Mouse (Mus musculus): ENCODE results near the gene Rab8b. TPM values are rescaled to one million over a fixed set of nuclear protein-coding genes. Genes with fewer than 3 reads are reported as not detected.
"Not testable (repeated sequence)": the region's sequence is repeated elsewhere in the genome, so short reads cannot be mapped to it uniquely, and the experiment has no call there.

Gene Rab8b
- total RNA-seq, 2 experiments from 2014 or later: 17.8 to 18.5 TPM

- no peak for DNase-seq
These were observed 32.7 kb downstream of the Rab8b start for GRCm38 (mm10) chr9:66886818-66887217.

DNA sequence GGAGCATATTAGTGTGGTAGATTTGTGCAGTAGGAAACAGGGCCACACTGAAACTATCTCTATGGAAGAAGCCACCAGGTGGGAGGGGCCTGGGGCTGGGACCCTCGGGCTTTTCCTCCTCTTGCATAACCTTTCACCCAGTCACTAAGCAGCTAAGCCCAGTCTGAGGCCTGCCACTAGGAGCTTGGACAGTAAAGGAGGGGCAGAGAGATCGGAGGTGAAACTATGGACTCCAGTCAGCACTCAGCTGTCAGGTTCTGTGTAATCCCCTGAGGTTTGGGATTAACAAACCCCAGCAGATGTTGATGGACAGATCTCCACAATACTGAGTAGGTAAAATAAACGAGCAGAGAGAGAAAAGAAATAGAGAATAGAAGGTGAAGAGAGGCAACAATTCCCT, 33.1 kb downstream of the Rab8b start:
- DNase-seq: no peak

- DNase-seq: no peak
These were observed 34.9 kb downstream of the Rab8b start for GRCm38 (mm10) chr9:66884609-66885008.

DNA sequence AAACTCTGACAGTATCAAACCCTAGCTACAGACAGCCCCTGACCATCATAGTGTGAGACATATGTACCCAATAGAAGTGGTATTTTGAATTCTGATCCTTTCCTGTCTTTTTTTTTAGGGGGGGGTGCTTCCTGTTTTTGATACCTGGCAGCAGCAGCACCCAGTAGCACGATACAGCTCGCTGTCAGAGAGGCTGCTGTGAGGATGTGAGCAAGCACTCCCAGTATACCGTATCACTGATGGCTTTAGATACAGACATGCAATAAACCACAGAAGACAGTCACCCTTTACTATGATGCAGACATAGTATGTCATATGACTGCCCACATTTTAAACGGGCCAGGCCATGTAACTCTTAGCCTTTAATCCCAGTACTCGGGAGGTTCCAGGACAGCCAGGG, 36.0 kb downstream of the Rab8b start:
- DNase-seq: no peak

DNA sequence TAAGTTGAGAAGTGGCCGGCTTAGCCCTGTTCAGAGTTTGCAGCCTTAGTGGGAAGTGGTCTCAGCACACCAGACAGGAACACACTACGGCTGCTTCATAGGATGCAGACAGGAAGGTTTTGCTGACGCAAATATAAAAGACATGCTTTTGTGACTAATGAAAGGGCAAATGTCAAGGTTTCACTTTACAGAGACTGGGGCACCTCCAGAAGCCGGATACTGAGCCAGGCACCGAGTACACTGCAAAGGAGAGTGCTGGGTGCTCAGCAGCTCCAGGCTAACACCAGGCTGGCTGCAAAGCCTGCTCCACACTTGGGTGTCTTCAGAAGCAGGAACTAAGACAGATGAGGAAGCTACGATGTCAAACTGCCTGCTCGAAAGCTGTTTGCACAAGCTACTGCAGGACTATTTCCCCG, 37.1 kb downstream of the Rab8b start:
- no peak for DNase-seq

GRCm38 (mm10) chr9:66881858-66882257, 37.6 kb downstream of the Rab8b start:
- DNase-seq: no peak

DNA sequence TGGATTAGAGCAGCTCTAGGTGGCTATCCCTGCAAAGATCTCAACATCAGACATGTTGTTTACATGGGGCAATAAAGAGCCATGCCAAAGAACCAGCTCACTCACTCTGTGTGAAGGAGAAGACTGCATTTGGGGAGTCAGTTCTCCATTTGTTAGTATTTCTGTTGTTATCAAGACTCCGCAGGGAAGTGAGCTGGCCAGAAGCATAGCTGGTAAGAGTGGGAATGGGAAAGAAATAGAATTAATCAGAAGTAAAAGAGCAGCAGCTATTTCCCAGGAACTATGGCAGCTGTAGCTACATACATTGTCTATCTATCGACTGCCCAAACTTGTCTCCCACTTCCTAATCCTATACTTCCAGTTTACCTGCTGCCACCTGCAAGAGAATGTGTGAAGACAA, 38.7 kb downstream of the Rab8b start:
- DNase-seq: no peak

- no peak for DNase-seq
These were observed 40.0 kb downstream of the Rab8b start for GRCm38 (mm10) chr9:66879486-66879885.

DNA sequence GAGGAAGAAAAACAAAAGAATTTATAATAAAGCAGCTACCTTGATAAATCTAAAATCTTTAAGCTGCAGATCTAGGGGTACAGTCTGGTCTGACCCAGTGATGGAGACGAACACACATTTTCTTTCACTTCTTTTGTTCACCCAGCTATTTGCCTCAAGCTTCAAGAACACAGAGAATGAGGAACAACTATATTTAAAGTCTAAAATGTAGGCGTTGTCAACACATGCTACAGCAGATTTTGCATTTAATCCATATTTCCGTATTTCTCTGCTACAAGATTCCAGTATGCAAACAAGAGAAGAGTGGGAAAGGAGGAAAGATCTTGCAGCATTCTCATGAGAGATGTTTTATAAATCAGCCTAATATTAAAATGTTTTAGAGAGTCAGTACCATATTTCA, 40.6 kb downstream of the Rab8b start:
- DNase-seq: no peak

- peak; percentile 52 for DNase-seq
These were observed 42.9 kb downstream of the Rab8b start for GRCm38 (mm10) chr9:66876577-66876976.

DNA sequence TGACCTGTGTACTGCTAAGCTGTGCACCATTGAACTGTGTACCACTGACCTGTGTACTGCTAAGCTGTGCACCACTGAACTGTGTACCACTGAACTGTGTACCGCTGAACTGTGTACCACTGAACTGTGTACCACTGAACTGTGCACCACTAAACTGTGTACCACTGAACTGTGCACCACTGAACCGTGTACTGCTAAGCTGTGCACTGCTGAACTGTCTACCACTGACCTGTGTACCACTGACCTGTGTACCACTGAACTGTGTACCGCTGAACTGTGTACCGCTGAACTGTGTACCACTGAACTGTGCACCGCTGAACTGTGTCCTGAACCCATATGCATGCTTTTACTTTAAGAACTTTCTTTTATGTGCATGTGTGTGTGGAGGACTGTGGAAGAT, 45.2 kb downstream of the Rab8b start:
- no peak for DNase-seq

- DNase-seq: no peak
These were observed 46.0 kb downstream of the Rab8b start for GRCm38 (mm10) chr9:66873531-66873930.

GRCm38 (mm10) chr9:66873009-66873408, 46.5 kb downstream of the Rab8b start:
- not testable (repeated sequence) for DNase-seq

DNA sequence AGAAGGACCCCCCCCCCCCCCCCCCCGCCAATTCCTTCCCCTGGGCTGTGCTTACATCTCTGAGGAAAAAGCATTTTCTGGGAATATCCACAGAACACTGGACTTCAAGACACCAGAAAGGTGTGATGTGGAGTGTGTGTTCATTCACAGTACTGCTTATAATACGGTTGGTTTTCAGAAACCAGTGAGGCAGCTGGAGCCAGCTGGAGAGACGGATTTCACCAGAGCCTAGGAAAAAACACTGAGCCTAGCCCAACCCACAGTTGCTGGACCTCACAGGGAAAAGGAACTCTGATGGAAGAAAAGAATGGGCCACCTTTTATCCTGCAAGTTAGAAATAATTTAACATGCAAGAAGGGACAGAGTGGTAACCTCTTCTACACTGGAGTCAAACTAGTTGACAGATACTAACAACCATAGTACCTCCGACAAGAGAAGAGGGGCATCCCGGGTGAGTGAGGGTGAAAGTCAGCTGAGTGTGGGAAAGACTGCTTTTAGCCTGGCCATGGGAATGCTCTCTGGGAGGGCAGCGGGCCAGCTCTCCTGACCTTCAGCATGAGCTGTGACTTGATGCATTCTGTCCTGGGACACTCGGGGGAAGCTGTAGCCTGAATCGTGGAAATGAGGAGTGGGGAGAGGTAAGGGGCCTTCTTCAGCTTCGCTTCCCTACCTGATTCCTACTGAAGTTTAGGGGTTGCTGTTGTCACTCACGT, 47.3 kb downstream of the Rab8b start:
- peak; percentile 84 for DNase-seq

DNA sequence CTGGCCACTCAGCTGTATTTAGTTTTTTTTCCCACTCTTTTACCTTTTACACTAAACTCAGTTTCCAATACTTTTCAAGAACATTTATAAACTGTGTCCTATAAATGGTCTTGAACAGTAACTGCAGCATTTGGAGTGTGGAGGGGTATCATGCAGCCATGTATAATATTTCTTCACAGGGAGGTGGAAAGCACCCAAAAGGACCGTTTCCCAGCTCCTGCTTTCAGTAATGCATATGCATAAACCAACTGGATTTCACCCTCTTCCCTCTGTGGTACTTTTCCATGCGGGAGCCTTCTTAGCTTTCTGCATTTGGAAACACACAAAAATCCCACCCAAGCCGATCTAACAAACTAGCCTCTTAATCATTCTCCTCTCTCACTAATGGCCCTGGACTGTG, 54.8 kb downstream of the Rab8b start:
- no peak for DNase-seq

DNA sequence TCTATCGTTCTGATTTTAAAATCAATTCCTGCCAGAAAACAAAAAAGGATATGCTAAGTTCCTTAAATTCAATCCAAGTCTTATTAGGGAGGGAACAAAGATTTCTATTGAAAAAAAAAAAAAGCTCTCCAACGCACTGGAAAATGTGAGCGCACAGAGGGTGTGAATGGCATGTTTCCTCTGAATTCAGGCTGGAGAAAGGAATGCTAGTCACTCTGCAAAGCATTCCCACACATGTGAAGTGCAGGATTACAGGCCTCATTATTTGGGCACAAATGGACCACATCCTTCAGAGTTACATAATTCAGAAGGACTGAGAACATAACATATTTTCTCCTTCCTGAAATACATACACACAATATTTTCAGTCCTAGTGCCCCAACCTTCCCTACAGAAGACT, 56.0 kb downstream of the Rab8b start:
- peak; percentile 27 for DNase-seq

GRCm38 (mm10) chr9:66862202-66862601, 57.3 kb downstream of the Rab8b start:
- no peak for DNase-seq

- no peak for DNase-seq
These were observed 58.3 kb downstream of the Rab8b start for GRCm38 (mm10) chr9:66861104-66861767.

GRCm38 (mm10) chr9:66859523-66859922, 60.0 kb downstream of the Rab8b start:
- no peak for DNase-seq

GRCm38 (mm10) chr9:66855865-66856264, 63.6 kb downstream of the Rab8b start:
- no peak for DNase-seq

GRCm38 (mm10) chr9:66852592-66852991, 66.9 kb downstream of the Rab8b start:
- no peak for DNase-seq

DNA sequence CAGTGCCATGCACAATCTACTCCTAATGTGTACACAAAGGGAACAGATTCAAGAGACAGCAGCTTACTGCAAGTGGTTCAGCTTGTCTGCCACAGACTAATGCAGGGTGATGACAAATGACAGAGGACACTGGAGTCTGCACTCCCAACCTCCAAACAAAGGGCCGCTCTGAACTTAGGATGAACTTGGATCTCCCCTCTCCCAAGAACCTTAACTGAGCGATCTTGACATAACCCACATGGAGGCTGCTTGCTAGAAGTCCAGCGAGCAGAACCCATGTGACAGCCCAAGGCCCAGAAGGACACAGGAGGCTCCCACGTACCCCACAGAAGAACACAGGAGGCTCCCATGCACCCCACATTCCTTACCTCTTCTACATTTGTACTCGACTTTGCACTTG, 68.5 kb downstream of the Rab8b start:
- DNase-seq: no peak

DNA sequence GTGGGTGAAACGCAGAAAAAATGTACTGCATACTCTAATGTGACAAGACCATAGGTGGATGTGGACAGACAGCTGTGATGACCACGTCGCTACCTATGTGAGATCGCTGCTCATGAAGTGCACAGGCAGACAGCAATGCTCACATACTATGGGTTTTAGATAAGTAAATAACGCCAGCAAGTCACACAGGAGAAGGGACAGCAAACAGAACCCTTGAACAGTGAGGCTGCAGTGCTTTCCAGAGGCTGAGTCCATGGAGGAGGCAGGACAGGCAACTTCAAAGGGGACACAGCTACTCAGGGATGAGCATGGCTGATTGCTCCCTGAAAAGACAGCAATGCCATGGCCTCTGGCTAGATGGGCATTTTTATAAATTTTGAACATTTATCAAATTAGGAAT, 72.7 kb downstream of the Rab8b start:
- no peak for DNase-seq

GRCm38 (mm10) chr9:66835097-66835480, 84.4 kb downstream of the Rab8b start:
- DNase-seq: no peak
